Mouse (Mus musculus) ES-Bruce4 (cell line): Measurements from ENCODE around the gene Cep68.

Source experiments
- CTCF ChIP-seq: IDR thresholded peaks from one replicate; pipeline ENCODE4 v1.8.1; 2011; ENCODE audit warnings: low read depth, low read length
- EP300 ChIP-seq: IDR thresholded peaks from 2 replicates; pipeline ENCODE4 v1.6.1; 2011; ENCODE audit warnings: low read depth, low read length; ENCODE audit not compliant: insufficient read depth
- POLR2A ChIP-seq: IDR thresholded peaks from one replicate; pipeline ENCODE4 v1.8.1; 2011; ENCODE audit warnings: low read length; ENCODE audit not compliant: insufficient read depth

- TF ChIP-seq CTCF (no peak), EP300 (no peak), POLR2A (no peak)
These were observed 13.6 kb upstream of the Cep68 start for GRCm38 (mm10) chr11:20262628-20263380.
